Mouse (Mus musculus) embryonic facial prominence, embryonic 12.5 days (tissue): Measurements from ENCODE around the gene Ophn1. TPM values are rescaled to one million over a fixed set of nuclear protein-coding genes. Genes with fewer than 3 reads are reported as not detected.

Experiments used
- ATAC-seq: fragments of 200-750 bp; cut with Nextera tagmentation; 2 replicates; pipeline ENCODE4 v1.8.0; 2017; ENCODE audit not compliant: insufficient number of reproducible peaks, insufficient read depth, low FRiP score, low TSS enrichment
- H3K27ac ChIP-seq: fragments of 300-500 bp; sonication (generic); 2 replicates; pipeline ENCODE4 v1.5.1; 2016; ENCODE audit warnings: mild to moderate bottlenecking
- H3K27me3 ChIP-seq: fragments of 300-500 bp; sonication (generic); 2 replicates; pipeline ENCODE4 v1.6.1; 2016; ENCODE audit warnings: mild to moderate bottlenecking, moderate library complexity
- H3K36me3 ChIP-seq: fragments of 300-500 bp; sonication (generic); 2 replicates; pipeline ENCODE4 v1.6.1; 2016; ENCODE audit warnings: mild to moderate bottlenecking
- H3K4me1 ChIP-seq: fragments of 300-500 bp; sonication (generic); 2 replicates; pipeline ENCODE4 v1.6.1; 2016
- H3K4me2 ChIP-seq: fragments of 300-500 bp; sonication (generic); replicated peaks from 2 replicates; pipeline ENCODE4 v1.6.1; 2016; ENCODE audit warnings: mild to moderate bottlenecking, moderate library complexity
- H3K4me3 ChIP-seq: fragments of 300-500 bp; sonication (generic); 2 replicates; pipeline ENCODE4 v1.5.1; 2016; ENCODE audit warnings: mild to moderate bottlenecking
- H3K9ac ChIP-seq: fragments of 300-500 bp; sonication (generic); 2 replicates; pipeline ENCODE4 v1.6.1; 2016; ENCODE audit warnings: mild to moderate bottlenecking, moderate library complexity
- H3K9me3 ChIP-seq: fragments of 300-500 bp; sonication (generic); 2 replicates; pipeline ENCODE4 v1.6.1; 2016; ENCODE audit warnings: mild to moderate bottlenecking, moderate library complexity
- WGBS: fragments of 180-500 bp; shearing (Covaris S2); methylation state at CpG from one replicate; pipeline ENCODE4 v1.1.7; 2016; 5-methylcytosine and 5-hydroxymethylcytosine counted together
- polyA plus RNA-seq: library from polyadenylated mRNA; unstranded; fragments of >200 nt; fragmentation: Nextera tagmentation; extraction: Ambion mirVana; gene quantifications from 2 replicates; pipeline ENCODE4 v1.2.1, GENCODE M21; 2016

Gene Ophn1
- polyA plus RNA-seq, 1 experiment from 2014 or later: 21.5 TPM

- no peak overlapping the region for H3K27ac ChIP-seq
- no peaks in the 10 kb centered on the region for H3K27me3 ChIP-seq
- no peaks in the 10 kb centered on the region for H3K9me3 ChIP-seq
- WGBS: 87% methylated on average over 4 of the region's 4 CpGs
- no peak overlapping the region for H3K4me3 ChIP-seq
- ATAC-seq: no peak
- H3K4me1 ChIP-seq: no peaks in the 10 kb centered on the region
- no peak overlapping the region for H3K9ac ChIP-seq
- H3K36me3 ChIP-seq: no peaks in the 10 kb centered on the region
- no peak overlapping the region for H3K4me2 ChIP-seq
These were observed 116.4 kb downstream of the Ophn1 start for GRCm38 (mm10) chrX:98774247-98774950.

GRCm38 (mm10) chrX:98755089-98755488, 135.7 kb downstream of the Ophn1 start:
- Histone ChIP-seq H3K27ac (no peak overlapping the region), H3K4me2 (no peak overlapping the region), H3K4me1 (no peaks in the 10 kb centered on the region), H3K27me3 (no peaks in the 10 kb centered on the region), H3K9ac (no peak overlapping the region), H3K9me3 (no peaks in the 10 kb centered on the region), H3K36me3 (no peaks in the 10 kb centered on the region), H3K4me3 (no peak overlapping the region)
- ATAC-seq: no peak
- WGBS: 76% methylated on average over 2 of the region's 2 CpGs

GRCm38 (mm10) chrX:98751279-98751817, 139.5 kb downstream of the Ophn1 start:
- H3K27ac ChIP-seq: no peak overlapping the region
- H3K9me3 ChIP-seq: no peaks in the 10 kb centered on the region
- H3K27me3 ChIP-seq: no peaks in the 10 kb centered on the region
- no peak overlapping the region for H3K9ac ChIP-seq
- ATAC-seq: no peak
- H3K4me1 ChIP-seq: no peaks in the 10 kb centered on the region
- H3K36me3 ChIP-seq: no peaks in the 10 kb centered on the region
- no peak overlapping the region for H3K4me2 ChIP-seq
- 58% methylated on average over 1 of the region's 1 CpGs for WGBS
- no peak overlapping the region for H3K4me3 ChIP-seq

GRCm38 (mm10) chrX:98736758-98737157, 154.1 kb downstream of the Ophn1 start:
- H3K9ac ChIP-seq: no peak overlapping the region

DNA sequence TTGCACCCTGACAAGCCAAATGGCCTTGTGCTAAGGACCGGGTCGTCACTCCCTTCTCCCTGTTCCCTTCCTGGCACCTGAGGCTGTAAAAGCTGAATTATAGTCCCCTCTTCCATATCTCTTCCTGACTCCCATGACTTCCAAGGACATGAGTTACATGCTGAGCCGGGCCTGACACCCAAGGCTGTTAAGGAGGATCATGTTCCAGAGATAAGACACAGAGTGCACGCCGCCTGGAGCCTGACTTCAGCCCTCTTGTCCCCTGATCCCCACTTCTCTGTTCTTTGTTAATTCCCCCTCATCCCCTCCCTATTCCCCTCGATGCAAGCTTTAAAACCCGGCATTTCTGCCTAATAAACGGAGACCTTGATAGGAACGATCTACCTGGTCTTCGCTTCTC, 167.8 kb downstream of the Ophn1 start:
- no peak overlapping the region for H3K4me2 ChIP-seq
- no peak overlapping the region for H3K4me3 ChIP-seq
- H3K4me1 ChIP-seq: no peaks in the 10 kb centered on the region
- H3K36me3 ChIP-seq: no peaks in the 10 kb centered on the region
- WGBS: 80% methylated on average over 10 of the region's 10 CpGs
- no peak for ATAC-seq
- no peaks in the 10 kb centered on the region for H3K9me3 ChIP-seq
- H3K27ac ChIP-seq: no peak overlapping the region
- no peaks in the 10 kb centered on the region for H3K27me3 ChIP-seq
- no peak overlapping the region for H3K9ac ChIP-seq

More at GRCm38 (mm10) chrX:98736758-98737157, 154.1 kb downstream of the Ophn1 start:
- Histone ChIP-seq H3K27me3 (no peaks in the 10 kb centered on the region), H3K9me3 (no peaks in the 10 kb centered on the region), H3K36me3 (no peaks in the 10 kb centered on the region), H3K4me1 (no peaks in the 10 kb centered on the region), H3K4me3 (no peak overlapping the region), H3K4me2 (no peak overlapping the region), H3K27ac (no peak overlapping the region)
- ATAC-seq: no peak
- 88% methylated on average over 5 of the region's 5 CpGs for WGBS

- no peaks in the 10 kb centered on the region for H3K27me3 ChIP-seq
- no peak overlapping the region for H3K4me3 ChIP-seq
- ATAC-seq: no peak
- H3K36me3 ChIP-seq: no peaks in the 10 kb centered on the region
- H3K9me3 ChIP-seq: no peaks in the 10 kb centered on the region
- H3K9ac ChIP-seq: no peak overlapping the region
- H3K27ac ChIP-seq: no peak overlapping the region
- H3K4me2 ChIP-seq: no peak overlapping the region
- no peaks in the 10 kb centered on the region for H3K4me1 ChIP-seq
These were observed 183.1 kb downstream of the Ophn1 start for GRCm38 (mm10) chrX:98707766-98708165.

GRCm38 (mm10) chrX:98701635-98702034, 189.2 kb downstream of the Ophn1 start:
- Histone ChIP-seq H3K4me3 (no peak overlapping the region), H3K27me3 (no peaks in the 10 kb centered on the region), H3K36me3 (no peaks in the 10 kb centered on the region), H3K4me2 (no peak overlapping the region), H3K9ac (no peak overlapping the region), H3K9me3 (no peaks in the 10 kb centered on the region), H3K27ac (no peak overlapping the region), H3K4me1 (no peaks in the 10 kb centered on the region)
- ATAC-seq: no peak
- WGBS: 28% methylated on average over 4 of the region's 4 CpGs

DNA sequence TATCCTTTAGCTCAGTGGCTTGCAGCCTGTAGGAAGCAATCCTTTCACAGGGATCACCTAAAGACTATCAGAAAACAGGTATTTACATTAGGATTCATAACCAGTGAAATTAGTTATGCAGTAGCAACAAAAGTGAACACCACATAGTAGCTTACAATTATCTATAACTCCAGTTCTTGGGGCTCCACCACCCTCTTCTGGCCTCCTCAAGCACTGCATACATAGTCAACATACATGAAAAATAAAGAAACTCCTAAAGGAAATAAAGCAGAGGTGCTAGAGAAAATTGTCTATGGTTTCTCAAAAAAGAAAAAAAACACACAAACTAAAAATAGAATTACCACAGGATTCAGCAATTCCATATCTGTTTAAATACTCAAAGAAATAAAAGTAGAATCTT, 208.2 kb downstream of the Ophn1 start:
- no peak overlapping the region for H3K9ac ChIP-seq
- no peaks in the 10 kb centered on the region for H3K36me3 ChIP-seq

DNA sequence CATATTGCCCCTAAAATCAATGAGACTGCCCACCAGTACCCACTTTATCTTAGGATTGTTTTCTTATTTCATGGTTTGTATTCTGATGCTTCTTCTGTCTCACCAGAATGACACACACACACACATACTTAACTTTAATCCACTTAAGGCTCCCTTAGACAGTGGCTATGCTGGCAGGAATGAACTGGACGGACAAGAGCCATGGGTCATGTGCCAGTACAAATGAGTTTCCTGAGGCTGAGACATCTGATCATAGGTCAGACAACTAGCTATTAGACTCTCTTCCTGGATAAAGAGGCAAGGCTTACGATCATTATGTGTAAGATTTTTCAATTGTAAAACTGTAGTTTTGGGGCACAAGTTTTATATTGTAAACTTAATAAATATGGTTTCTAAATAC, 209.5 kb downstream of the Ophn1 start:
- no peak for ATAC-seq
- H3K4me3 ChIP-seq: no peak overlapping the region
- WGBS: 50% methylated on average over 2 of the region's 2 CpGs

More for the DNA sequence above, 208.2 kb downstream of the Ophn1 start:
- Histone ChIP-seq H3K27me3 (no peaks in the 10 kb centered on the region), H3K27ac (no peak overlapping the region), H3K4me1 (no peaks in the 10 kb centered on the region), H3K4me2 (no peak overlapping the region), H3K4me3 (no peak overlapping the region), H3K9me3 (no peaks in the 10 kb centered on the region)
- no peak for ATAC-seq

DNA sequence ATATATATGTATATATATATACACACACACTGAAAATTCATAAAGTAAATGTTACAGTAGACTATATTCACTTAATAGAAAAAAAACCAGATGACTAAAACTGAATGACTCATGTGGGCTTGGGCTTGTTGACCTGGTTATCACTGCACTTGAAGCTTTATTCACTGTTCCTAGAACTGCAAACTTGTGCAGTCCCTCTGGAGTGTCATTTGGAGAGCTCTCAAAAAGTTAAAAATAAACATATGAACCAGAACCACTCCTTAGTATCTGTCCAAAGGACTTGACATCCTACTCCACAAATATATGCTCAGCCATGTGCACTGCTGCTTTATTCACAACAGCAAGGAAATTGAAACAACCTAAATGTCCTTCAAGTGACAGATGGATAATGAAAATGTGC, 219.8 kb downstream of the Ophn1 start:
- Histone ChIP-seq H3K9ac (no peak overlapping the region), H3K27ac (no peak overlapping the region), H3K4me1 (no peaks in the 10 kb centered on the region), H3K4me3 (no peak overlapping the region), H3K36me3 (no peaks in the 10 kb centered on the region), H3K27me3 (no peaks in the 10 kb centered on the region), H3K4me2 (no peak overlapping the region), H3K9me3 (no peaks in the 10 kb centered on the region)
- no peak for ATAC-seq

More for the DNA sequence above, 209.5 kb downstream of the Ophn1 start:
- no peaks in the 10 kb centered on the region for H3K27me3 ChIP-seq
- no peak overlapping the region for H3K4me2 ChIP-seq
- no peak overlapping the region for H3K9ac ChIP-seq
- no peak overlapping the region for H3K27ac ChIP-seq
- no peaks in the 10 kb centered on the region for H3K9me3 ChIP-seq
- H3K4me1 ChIP-seq: no peaks in the 10 kb centered on the region
- no peaks in the 10 kb centered on the region for H3K36me3 ChIP-seq

GRCm38 (mm10) chrX:98651431-98651830, 239.4 kb downstream of the Ophn1 start:
- Histone ChIP-seq H3K4me1 (no peaks in the 10 kb centered on the region), H3K27me3 (no peaks in the 10 kb centered on the region), H3K9me3 (no peaks in the 10 kb centered on the region), H3K4me3 (no peak overlapping the region), H3K27ac (no peak overlapping the region), H3K9ac (no peak overlapping the region), H3K4me2 (no peak overlapping the region), H3K36me3 (no peaks in the 10 kb centered on the region)
- ATAC-seq: no peak

DNA sequence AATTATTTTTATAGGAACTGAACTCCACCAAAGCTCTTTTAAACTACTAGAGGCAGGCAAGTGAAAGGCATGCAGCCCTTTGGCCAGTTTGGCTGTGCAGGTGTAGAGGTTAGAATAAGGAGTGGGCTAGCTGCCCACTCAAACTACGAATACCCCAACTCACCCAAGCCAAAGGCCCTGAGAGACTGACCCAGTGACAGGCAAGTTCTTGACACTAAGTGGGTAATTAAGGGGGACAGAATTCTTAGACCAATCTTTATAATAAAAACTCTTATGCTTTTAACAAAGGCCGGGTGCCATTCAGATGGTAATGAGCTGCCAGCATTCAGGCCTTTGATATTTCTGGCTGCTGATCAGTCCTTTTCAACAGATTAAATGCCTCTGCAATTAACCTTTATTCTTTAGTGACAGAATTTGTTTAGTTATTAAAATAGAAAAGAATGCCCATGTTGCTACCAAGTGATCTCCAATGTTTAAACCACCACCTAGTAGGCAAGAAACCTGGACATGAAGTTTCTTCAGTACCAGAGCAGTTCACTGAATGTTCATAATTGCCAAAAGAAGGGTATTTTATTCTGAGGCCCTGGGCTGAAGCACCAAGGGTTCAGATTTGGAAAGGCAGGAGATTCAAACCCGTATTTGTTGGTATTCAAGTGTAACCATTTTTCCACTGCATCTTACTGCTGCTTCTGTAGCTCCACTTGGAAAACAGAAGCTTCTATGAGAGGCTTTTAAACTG, 262.0 kb downstream of the Ophn1 start:
- no peaks in the 10 kb centered on the region for H3K4me1 ChIP-seq
- no peaks in the 10 kb centered on the region for H3K9me3 ChIP-seq
- no peak overlapping the region for H3K27ac ChIP-seq
- H3K4me3 ChIP-seq: no peak overlapping the region
- WGBS: 79% methylated on average over 3 of the region's 3 CpGs
- H3K36me3 ChIP-seq: no peaks in the 10 kb centered on the region
- no peak overlapping the region for H3K4me2 ChIP-seq
- H3K27me3 ChIP-seq: no peaks in the 10 kb centered on the region
- no peak overlapping the region for H3K9ac ChIP-seq
- no peak for ATAC-seq
